Mouse (Mus musculus) heart, embryonic 14.5 days (tissue): Measurements from ENCODE around the gene Slc9a9. TPM values are rescaled to one million over a fixed set of nuclear protein-coding genes. Genes with fewer than 3 reads are reported as not detected.

ENCODE experiments used
- ATAC-seq: fragments of 200-750 bp; cut with Nextera tagmentation; 2 replicates; pipeline ENCODE4 v1.8.0; 2017; ENCODE audit warnings: low read depth, moderate TSS enrichment; ENCODE audit not compliant: insufficient number of reproducible peaks, insufficient read depth, low FRiP score
- H3K27ac ChIP-seq, 2 experiments: fragments of 200-500 bp in 1 of 2; fragments of 300-500 bp in 1 of 2; sonication (generic) in 1 of 2; replicated peaks in 1 of 2; 2 replicates each; pipeline ENCODE4 v1.5.1; 2012 to 2014; ENCODE audit warnings: low read depth in 2 of 2, low read length in 2 of 2, control low read depth in 1 of 2, mild to moderate bottlenecking in 1 of 2, mixed read lengths in 1 of 2; ENCODE audit not compliant: control insufficient read depth in 1 of 2, insufficient read depth in 1 of 2
- H3K27me3 ChIP-seq: fragments of 300-500 bp; sonication (generic); 2 replicates; pipeline ENCODE4 v1.6.1; 2014; ENCODE audit warnings: mild to moderate bottlenecking, low read length, control low read depth; ENCODE audit not compliant: control insufficient read depth, insufficient read depth
- H3K36me3 ChIP-seq: fragments of 300-500 bp; sonication (generic); 2 replicates; pipeline ENCODE4 v1.6.1; 2014; ENCODE audit warnings: mild to moderate bottlenecking, control low read depth, low read length, mixed read lengths; ENCODE audit not compliant: control insufficient read depth, insufficient read depth
- H3K4me1 ChIP-seq, 2 experiments: fragments of 200-500 bp in 1 of 2; fragments of 300-500 bp in 1 of 2; sonication (generic) in 1 of 2; 2 replicates each; pipeline ENCODE4 v1.6.1; 2012 to 2014; ENCODE audit warnings: low read length in 2 of 2, control low read depth in 1 of 2, mixed read lengths in 1 of 2; ENCODE audit not compliant: control insufficient read depth in 2 of 2, insufficient read depth in 2 of 2
- H3K4me2 ChIP-seq: fragments of 300-500 bp; sonication (generic); 2 replicates; pipeline ENCODE4 v1.6.1; 2014; ENCODE audit warnings: mild to moderate bottlenecking, low read length
- H3K4me3 ChIP-seq, 2 experiments: fragments of 200-500 bp in 1 of 2; fragments of 300-500 bp in 1 of 2; sonication (generic) in 1 of 2; 2 replicates each; pipeline ENCODE4 v1.5.1; 2012 to 2014; ENCODE audit warnings: low read length in 2 of 2, mild to moderate bottlenecking in 2 of 2, control low read depth in 1 of 2, low read depth in 1 of 2, moderate library complexity in 1 of 2; ENCODE audit not compliant: control insufficient read depth in 1 of 2, insufficient read depth in 1 of 2
- H3K9ac ChIP-seq: fragments of 300-500 bp; sonication (generic); 2 replicates; pipeline ENCODE4 v1.6.1; 2014; ENCODE audit warnings: mild to moderate bottlenecking, low read length
- H3K9me3 ChIP-seq: fragments of 300-500 bp; sonication (generic); 2 replicates; pipeline ENCODE4 v1.6.1; 2016; ENCODE audit warnings: low read length, control low read depth; ENCODE audit not compliant: control insufficient read depth
- WGBS: fragments of 180-500 bp; shearing (Covaris S2); extraction: QIAGEN DNeasy Blood & Tissue Kit; methylation state at CpG from one replicate; pipeline ENCODE4 v1.1.7; 2014; 5-methylcytosine and 5-hydroxymethylcytosine counted together
- polyA plus RNA-seq: library from polyadenylated mRNA; unstranded; fragments of >200 nt; fragmentation: Nextera tagmentation; extraction: Ambion mirVana; gene quantifications from 2 replicates; pipeline ENCODE4 v1.2.1, GENCODE M21; 2014

The Slc9a9 gene
- polyA plus RNA-seq, 1 experiment from 2014 or later, result 4.7 TPM

- Histone ChIP-seq H3K9me3 (no peaks in the 10 kb centered on the region), H3K4me1 (no peaks in the 10 kb centered on the region), H3K27me3 (no peaks in the 10 kb centered on the region), H3K4me2 (no peak overlapping the region), H3K9ac (no peak overlapping the region), H3K36me3 (no peaks in the 10 kb centered on the region), H3K4me3 (no peak overlapping the region), H3K27ac (no peak overlapping the region)
- WGBS, result 89% methylated on average over 2 of the region's 2 CpGs
- ATAC-seq, result no peak
These were observed 121.3 kb downstream of the Slc9a9 start for GRCm38 (mm10) chr9:94790966-94791365.

GRCm38 (mm10) chr9:94803073-94803472 is 133.4 kb downstream of the Slc9a9 start:
- no peak for ATAC-seq
- H3K4me1 ChIP-seq, result no peaks in the 10 kb centered on the region
- H3K36me3 ChIP-seq, result no peaks in the 10 kb centered on the region
- no peak overlapping the region for H3K4me3 ChIP-seq
- H3K27me3 ChIP-seq, result no peaks in the 10 kb centered on the region
- H3K4me2 ChIP-seq, result no peak overlapping the region
- no peaks in the 10 kb centered on the region for H3K9me3 ChIP-seq
- H3K27ac ChIP-seq, result no peak overlapping the region
- H3K9ac ChIP-seq, result no peak overlapping the region

- ATAC-seq, result no peak
- Histone ChIP-seq H3K4me2 (no peak overlapping the region), H3K9ac (no peak overlapping the region), H3K36me3 (no peaks in the 10 kb centered on the region), H3K4me1 (no peaks in the 10 kb centered on the region), H3K4me3 (no peak overlapping the region), H3K27ac (no peak overlapping the region), H3K9me3 (no peaks in the 10 kb centered on the region), H3K27me3 (no peaks in the 10 kb centered on the region)
- 62% methylated on average over 8 of the region's 8 CpGs for WGBS
These were observed 135.8 kb downstream of the Slc9a9 start for GRCm38 (mm10) chr9:94805506-94805905.

DNA sequence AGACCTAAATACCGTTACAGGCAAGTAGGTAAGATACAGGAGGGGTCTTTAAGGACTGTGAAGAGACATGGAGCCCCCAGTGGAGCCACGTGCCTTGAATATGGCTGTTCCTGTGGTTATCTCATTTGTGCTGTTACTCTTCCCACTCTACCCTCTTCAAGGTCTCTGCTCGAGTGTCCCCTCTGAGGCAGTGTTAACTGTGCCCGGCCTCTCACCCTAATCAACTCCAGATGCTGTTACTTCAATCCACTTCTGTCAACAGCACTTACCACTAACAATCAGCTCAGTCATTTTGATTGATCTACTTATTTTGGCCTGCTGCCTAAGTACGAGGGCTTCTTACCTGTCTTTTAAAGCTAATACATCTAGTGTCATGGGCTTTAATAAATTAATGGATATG is 145.8 kb downstream of the Slc9a9 start:
- Histone ChIP-seq H3K4me2 (no peak overlapping the region), H3K36me3 (no peaks in the 10 kb centered on the region), H3K4me1 (no peaks in the 10 kb centered on the region), H3K4me3 (no peak overlapping the region), H3K9me3 (no peaks in the 10 kb centered on the region), H3K27ac (no peak overlapping the region), H3K27me3 (no peaks in the 10 kb centered on the region), H3K9ac (no peak overlapping the region)
- WGBS, result 11% methylated on average over 5 of the region's 5 CpGs
- ATAC-seq, result no peak

DNA sequence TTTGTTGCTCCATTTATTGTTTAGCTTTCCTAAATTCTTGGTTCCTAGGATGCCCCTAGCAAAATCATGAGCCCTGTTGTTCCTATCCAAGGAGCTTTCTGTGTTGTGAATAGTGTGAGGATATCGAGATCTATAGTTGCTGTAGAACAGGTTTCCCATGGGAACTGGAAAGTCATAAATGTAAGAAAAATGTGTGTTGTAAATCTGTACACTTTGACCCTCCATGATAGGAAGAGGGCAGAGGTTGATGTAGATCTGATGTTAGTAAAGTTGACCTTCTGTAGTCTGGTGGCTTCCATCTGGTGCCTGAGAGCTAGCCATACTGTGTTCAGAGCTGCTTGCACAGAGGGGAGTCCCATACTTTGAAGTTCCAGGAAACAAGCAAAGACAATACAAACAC is 151.6 kb downstream of the Slc9a9 start:
- H3K9ac ChIP-seq, result no peak overlapping the region
- H3K4me3 ChIP-seq, result no peak overlapping the region
- H3K36me3 ChIP-seq, result no peaks in the 10 kb centered on the region
- 80% methylated on average over 1 of the region's 1 CpGs for WGBS
- H3K4me1 ChIP-seq, result no peaks in the 10 kb centered on the region
- ATAC-seq, result no peak
- H3K9me3 ChIP-seq, result no peaks in the 10 kb centered on the region
- no peak overlapping the region for H3K27ac ChIP-seq
- no peak overlapping the region for H3K4me2 ChIP-seq
- no peaks in the 10 kb centered on the region for H3K27me3 ChIP-seq

DNA sequence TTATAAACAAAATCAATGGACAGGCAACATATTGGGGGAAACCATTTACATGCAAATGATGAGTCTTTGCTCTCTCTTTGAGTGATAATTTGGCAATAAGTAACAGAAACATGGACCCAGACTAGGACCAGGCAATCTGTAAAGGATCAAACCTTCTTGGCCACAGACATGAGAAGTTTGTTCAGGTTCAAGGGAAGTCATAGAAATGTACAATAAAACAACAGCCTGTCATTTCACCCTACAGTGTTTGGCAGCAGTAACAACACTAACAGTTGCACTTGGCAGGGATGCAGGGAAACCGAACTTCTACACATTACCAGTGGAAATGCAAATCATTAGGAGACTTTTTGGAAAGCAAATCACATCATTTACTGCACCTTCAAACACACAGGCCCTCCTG is 164.1 kb downstream of the Slc9a9 start:
- H3K27me3 ChIP-seq, result no peaks in the 10 kb centered on the region
- no peak overlapping the region for H3K9ac ChIP-seq
- 75% methylated on average over 1 of the region's 1 CpGs for WGBS
- no peak overlapping the region for H3K4me2 ChIP-seq
- no peak for ATAC-seq
- H3K4me1 ChIP-seq, result no peaks in the 10 kb centered on the region
- no peak overlapping the region for H3K27ac ChIP-seq
- no peaks in the 10 kb centered on the region for H3K9me3 ChIP-seq
- no peak overlapping the region for H3K4me3 ChIP-seq
- H3K36me3 ChIP-seq, result no peaks in the 10 kb centered on the region

DNA sequence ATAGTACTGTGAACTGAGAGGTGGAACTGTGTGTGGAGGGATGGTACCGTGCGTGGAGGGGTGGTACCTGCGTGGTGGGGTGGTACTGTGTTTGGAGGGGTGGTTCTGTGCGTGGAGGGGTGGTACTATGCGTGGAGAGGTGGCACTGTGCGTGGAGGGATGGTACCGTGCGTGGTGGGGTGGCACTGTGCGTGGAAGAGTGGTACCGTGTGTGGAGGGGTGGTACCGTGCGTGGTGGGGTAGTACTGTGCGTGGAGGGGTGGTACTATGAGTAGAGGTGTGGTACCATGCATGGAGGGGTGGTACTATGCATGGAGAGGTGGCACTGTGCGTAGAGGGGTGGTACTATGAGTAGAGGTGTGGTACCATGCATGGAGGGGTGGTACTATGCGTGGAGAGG is 167.7 kb downstream of the Slc9a9 start:
- Histone ChIP-seq H3K9ac (no peak overlapping the region), H3K4me2 (no peak overlapping the region), H3K27ac (no peak overlapping the region), H3K4me3 (no peak overlapping the region), H3K27me3 (no peaks in the 10 kb centered on the region), H3K36me3 (no peaks in the 10 kb centered on the region), H3K4me1 (no peaks in the 10 kb centered on the region), H3K9me3 (no peaks in the 10 kb centered on the region)
- 88% methylated on average over 15 of the region's 15 CpGs for WGBS
- no peak for ATAC-seq

GRCm38 (mm10) chr9:94838479-94839031 is 168.8 kb downstream of the Slc9a9 start:
- no peak for ATAC-seq
- no peak overlapping the region for H3K4me3 ChIP-seq
- 80% methylated on average over 8 of the region's 8 CpGs for WGBS
- no peaks in the 10 kb centered on the region for H3K9me3 ChIP-seq
- no peak overlapping the region for H3K4me2 ChIP-seq
- no peaks in the 10 kb centered on the region for H3K36me3 ChIP-seq
- H3K27ac ChIP-seq, result no peak overlapping the region
- H3K9ac ChIP-seq, result no peak overlapping the region
- no peaks in the 10 kb centered on the region for H3K4me1 ChIP-seq
- H3K27me3 ChIP-seq, result no peaks in the 10 kb centered on the region
